Mouse (Mus musculus): Measurements from ENCODE around the gene Pet117.

GRCm38 (mm10) chr2:144329937-144330336 lies 38.9 kb upstream of the Pet117 start:
- TF ChIP-seq GATA1 (IDR thresholded peaks at IDR 0.05; ENCODE audit: borderline replicate concordance, low read length): no peak
- TF ChIP-seq FLI1 (IDR thresholded peaks at IDR 0.05; ENCODE audit: low read length): no peak
